Mouse (Mus musculus): ENCODE results near the gene Rp9. TPM values are rescaled to one million over a fixed set of nuclear protein-coding genes. Genes with fewer than 3 reads are reported as not detected.

Gene Rp9
- polyA plus RNA-seq, 1 experiment: 91.6 TPM

GRCm38 (mm10) chr9:22475424-22475868 lies 5.9 kb upstream of the Rp9 start, which contains the start of gene Bbs9:
Bbs9 (plus strand) TSS chr9:22475715.
- peak within 1 kb of the TSS; percentile 6; the same call in 1 of the 2 replicates for H3K27ac ChIP-seq (ENCODE audit: insufficient read depth, low read length)
- peak within 1 kb of the TSS; percentile 85 for H3K4me3 ChIP-seq (replicated peaks; ENCODE audit: insufficient read depth, low read depth, low read length)
- H3K4me1 ChIP-seq (ENCODE audit: control insufficient read depth, insufficient read depth, low read length): no peaks in the 10 kb centered on the region; the same call in 1 of the 2 replicates
- DNase-seq: peak; percentile 95 to 97
- TF ChIP-seq CTCF (IDR thresholded peaks at IDR 0.05; ENCODE audit: borderline replicate concordance, insufficient read depth, low read depth, low read length): no peak
- TF ChIP-seq POLR2A (IDR thresholded peaks at IDR 0.05; ENCODE audit: borderline replicate concordance, insufficient read depth, low read length): peak; percentile 24; the same call in 1 of the 2 replicates
- no peaks in the 10 kb centered on the region for H3K27me3 ChIP-seq (ENCODE audit: control insufficient read depth, insufficient read depth, low read length)
- WGBS: under 1% methylated on average over 25 of the region's 25 CpGs

DNA sequence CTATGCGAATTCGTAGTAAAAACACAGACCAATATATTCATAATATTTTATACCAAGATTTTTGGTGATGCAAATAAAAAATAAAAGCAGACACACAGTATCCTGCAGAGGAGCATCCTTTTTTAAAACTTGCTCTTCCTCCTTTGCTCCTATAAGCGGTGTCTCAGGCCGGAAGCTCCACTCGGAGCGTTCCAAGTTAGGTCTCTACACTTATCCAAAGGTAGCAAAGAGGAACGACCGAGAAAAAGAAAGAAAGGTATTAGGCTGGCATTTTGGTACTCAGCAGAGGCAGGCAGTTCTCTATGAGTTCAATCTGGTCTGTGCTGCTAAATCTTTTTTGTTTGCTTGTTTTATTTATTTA lies 664 bp downstream of the Rp9 start:
- H3K4me3 ChIP-seq (replicated peaks; ENCODE audit: insufficient read depth, low read depth, low read length): no peak overlapping the region
- no peaks in the 10 kb centered on the region for H3K27me3 ChIP-seq (ENCODE audit: control insufficient read depth, insufficient read depth, low read length)
- H3K27ac ChIP-seq (ENCODE audit: insufficient read depth, low read length): no peak overlapping the region
- H3K4me1 ChIP-seq (ENCODE audit: control insufficient read depth, insufficient read depth, low read length): no peaks in the 10 kb centered on the region
- no peak for DNase-seq
- TF ChIP-seq CTCF (IDR thresholded peaks at IDR 0.05; ENCODE audit: borderline replicate concordance, insufficient read depth, low read depth, low read length) (no peak), POLR2A (IDR thresholded peaks at IDR 0.05; ENCODE audit: borderline replicate concordance, insufficient read depth, low read length) (no peak)
- 83% methylated on average over 8 of the region's 8 CpGs for WGBS

GRCm38 (mm10) chr9:22468170-22468898 lies 1.2 kb downstream of the Rp9 start:
- Histone ChIP-seq H3K4me1 (ENCODE audit: control insufficient read depth, insufficient read depth, low read length) (no peaks in the 10 kb centered on the region; the same call in 1 of the 2 replicates), H3K27ac (ENCODE audit: insufficient read depth, low read length) (peak overlapping the region; percentile 82), H3K4me3 (replicated peaks; ENCODE audit: insufficient read depth, low read depth, low read length) (peak overlapping the region; percentile 92), H3K27me3 (ENCODE audit: control insufficient read depth, insufficient read depth, low read length) (no peaks in the 10 kb centered on the region)
- peak in 1 of 2 experiments; percentile 75 for DNase-seq
- TF ChIP-seq POLR2A (IDR thresholded peaks at IDR 0.05; ENCODE audit: borderline replicate concordance, insufficient read depth, low read length): peak; percentile 84
- TF ChIP-seq CTCF (IDR thresholded peaks at IDR 0.05; ENCODE audit: borderline replicate concordance, insufficient read depth, low read depth, low read length): no peak
- WGBS: 3% methylated on average over 43 of the region's 43 CpGs

- WGBS: under 1% methylated on average over 72 of the region's 73 CpGs
- Histone ChIP-seq H3K27me3 (ENCODE audit: control insufficient read depth, insufficient read depth, low read length) (no peaks in the 10 kb centered on the region), H3K4me3 (replicated peaks; ENCODE audit: insufficient read depth, low read depth, low read length) (peak overlapping the region; percentile 92), H3K27ac (ENCODE audit: insufficient read depth, low read length) (peak overlapping the region; percentile 82), H3K4me1 (ENCODE audit: control insufficient read depth, insufficient read depth, low read length) (peaks cover 1% of the 10 kb centered on the region; the same call in 1 of the 2 replicates)
- no peak for TF ChIP-seq CTCF (IDR thresholded peaks at IDR 0.05; ENCODE audit: borderline replicate concordance, insufficient read depth, low read depth, low read length)
- 0 out of 2 replicates have a peak, but pooled peaks have one; percentile 12 for TF ChIP-seq POLR2A (IDR thresholded peaks at IDR 0.05; ENCODE audit: borderline replicate concordance, insufficient read depth, low read length)
- DNase-seq: peak; percentile 58 to 70
Measured at GRCm38 (mm10) chr9:22467371-22468169, 2.0 kb downstream of the Rp9 start.

GRCm38 (mm10) chr9:22466212-22466611 lies 3.3 kb downstream of the Rp9 start:
- Histone ChIP-seq H3K4me1 (ENCODE audit: control insufficient read depth, insufficient read depth, low read length) (peaks cover 11% of the 10 kb centered on the region; the same call in 1 of the 2 replicates), H3K27ac (ENCODE audit: insufficient read depth, low read length) (no peak overlapping the region), H3K27me3 (ENCODE audit: control insufficient read depth, insufficient read depth, low read length) (no peaks in the 10 kb centered on the region), H3K4me3 (replicated peaks; ENCODE audit: insufficient read depth, low read depth, low read length) (no peak overlapping the region)
- whole genome bisulfite sequencing: 72% methylated on average over 5 of the region's 5 CpGs
- no peak for TF ChIP-seq CTCF (IDR thresholded peaks at IDR 0.05; ENCODE audit: borderline replicate concordance, insufficient read depth, low read depth, low read length)
- no peak for TF ChIP-seq POLR2A (IDR thresholded peaks at IDR 0.05; ENCODE audit: borderline replicate concordance, insufficient read depth, low read length)
- DNase-seq: peak in 1 of 2 experiments; percentile 22

GRCm38 (mm10) chr9:22461946-22462345 lies 7.6 kb downstream of the Rp9 start:
- Histone ChIP-seq H3K27ac (ENCODE audit: insufficient read depth, low read length) (peak overlapping the region; percentile 55; the same call in 1 of the 2 replicates), H3K4me3 (replicated peaks; ENCODE audit: insufficient read depth, low read depth, low read length) (no peak overlapping the region), H3K27me3 (ENCODE audit: control insufficient read depth, insufficient read depth, low read length) (no peaks in the 10 kb centered on the region), H3K4me1 (ENCODE audit: control insufficient read depth, insufficient read depth, low read length) (peaks cover 12% of the 10 kb centered on the region)
- WGBS: 3% methylated on average over 3 of the region's 3 CpGs
- TF ChIP-seq CTCF (IDR thresholded peaks at IDR 0.05; ENCODE audit: borderline replicate concordance, insufficient read depth, low read depth, low read length) (no peak), POLR2A (IDR thresholded peaks at IDR 0.05; ENCODE audit: borderline replicate concordance, insufficient read depth, low read length) (no peak)
- DNase-seq: peak; percentile 95 to 98

- H3K27ac ChIP-seq (ENCODE audit: insufficient read depth, low read length): no peak overlapping the region
- 45% methylated on average over 11 of the region's 11 CpGs for WGBS
- H3K4me1 ChIP-seq (ENCODE audit: control insufficient read depth, insufficient read depth, low read length): peaks cover 8% of the 10 kb centered on the region
- TF ChIP-seq CTCF (IDR thresholded peaks at IDR 0.05; ENCODE audit: borderline replicate concordance, insufficient read depth, low read depth, low read length) (no peak), POLR2A (IDR thresholded peaks at IDR 0.05; ENCODE audit: borderline replicate concordance, insufficient read depth, low read length) (no peak)
- H3K27me3 ChIP-seq (ENCODE audit: control insufficient read depth, insufficient read depth, low read length): no peaks in the 10 kb centered on the region
- no peak for DNase-seq
- no peak overlapping the region for H3K4me3 ChIP-seq (replicated peaks; ENCODE audit: insufficient read depth, low read depth, low read length)
Measured at GRCm38 (mm10) chr9:22457142-22457835, 12.3 kb downstream of the Rp9 start.

Data from cerebellum, adult 2 months (tissue).